Mouse (Mus musculus): Measurements from ENCODE around the gene Trpm3. TPM values are rescaled to one million over a fixed set of nuclear protein-coding genes. Genes with fewer than 3 reads are reported as not detected.
A peak's percentile ranks its signal among the peaks of the same experiment; 100 is the strongest.

Gene Trpm3
- total RNA-seq, 2 experiments from 2014 or later: 0.62 to 0.64 TPM

DNA sequence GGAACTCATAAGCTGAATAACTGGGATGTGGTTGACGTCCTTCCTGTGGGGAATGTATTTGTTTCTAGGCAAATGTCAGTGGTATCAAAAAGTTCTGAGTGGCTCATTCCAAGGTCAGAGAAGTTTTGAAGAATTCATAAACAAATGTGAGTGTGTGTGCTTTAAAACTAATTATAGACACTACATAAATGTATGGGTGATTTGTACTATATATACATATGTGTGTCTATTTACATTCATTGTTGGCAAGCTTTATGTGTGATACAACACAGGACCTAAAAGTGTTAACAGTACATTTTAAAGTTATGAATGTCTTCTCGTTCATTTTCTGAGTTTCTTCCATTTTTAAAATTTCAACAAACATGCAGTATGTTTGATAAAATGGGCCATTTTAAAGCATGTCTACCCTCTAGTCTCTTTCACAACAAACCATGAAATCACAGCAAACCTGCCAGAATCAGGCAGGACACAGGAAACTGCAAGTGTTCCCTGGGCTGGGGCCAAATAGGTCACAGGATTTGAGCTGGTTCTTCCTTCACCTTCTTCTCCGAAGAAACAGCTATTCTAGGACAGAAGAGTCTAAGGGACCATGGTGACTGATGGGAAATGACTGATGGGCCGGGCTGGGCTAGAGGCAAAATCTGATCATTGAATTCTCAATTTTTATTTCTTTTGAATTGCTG lies 334.3 kb downstream of the Trpm3 start:
- DNase-seq (ENCODE audit: low spot score): no peak

- DNase-seq (ENCODE audit: low spot score): no peak
Observed at GRCm38 (mm10) chr19:22478295-22478989, 339.6 kb downstream of the Trpm3 start.

GRCm38 (mm10) chr19:22503469-22503868 lies 364.6 kb downstream of the Trpm3 start:
- no peak for DNase-seq (ENCODE audit: low spot score)

DNA sequence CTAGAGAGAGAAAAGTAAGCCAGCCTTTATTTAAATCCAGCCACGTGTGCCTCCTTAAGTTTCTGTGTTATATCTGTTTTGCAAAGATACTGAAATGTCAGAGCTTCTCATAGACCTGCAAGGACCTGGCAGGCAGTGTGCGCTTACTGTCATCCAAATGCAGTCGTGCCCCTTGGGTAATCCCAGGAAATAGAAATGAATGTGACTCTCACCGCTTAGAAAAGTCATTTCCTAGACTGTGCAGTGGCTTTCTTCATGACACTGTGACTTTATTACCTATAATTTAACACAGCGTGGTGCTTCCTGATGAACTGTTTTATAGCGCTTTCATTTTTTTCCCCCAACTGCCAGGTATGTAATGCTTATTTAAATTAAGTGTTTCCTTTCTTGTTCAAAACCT lies 379.7 kb downstream of the Trpm3 start:
- DNase-seq (ENCODE audit: low spot score): no peak

- DNase-seq (ENCODE audit: low spot score): no peak
Observed at GRCm38 (mm10) chr19:22527944-22528343, 389.1 kb downstream of the Trpm3 start.

DNA sequence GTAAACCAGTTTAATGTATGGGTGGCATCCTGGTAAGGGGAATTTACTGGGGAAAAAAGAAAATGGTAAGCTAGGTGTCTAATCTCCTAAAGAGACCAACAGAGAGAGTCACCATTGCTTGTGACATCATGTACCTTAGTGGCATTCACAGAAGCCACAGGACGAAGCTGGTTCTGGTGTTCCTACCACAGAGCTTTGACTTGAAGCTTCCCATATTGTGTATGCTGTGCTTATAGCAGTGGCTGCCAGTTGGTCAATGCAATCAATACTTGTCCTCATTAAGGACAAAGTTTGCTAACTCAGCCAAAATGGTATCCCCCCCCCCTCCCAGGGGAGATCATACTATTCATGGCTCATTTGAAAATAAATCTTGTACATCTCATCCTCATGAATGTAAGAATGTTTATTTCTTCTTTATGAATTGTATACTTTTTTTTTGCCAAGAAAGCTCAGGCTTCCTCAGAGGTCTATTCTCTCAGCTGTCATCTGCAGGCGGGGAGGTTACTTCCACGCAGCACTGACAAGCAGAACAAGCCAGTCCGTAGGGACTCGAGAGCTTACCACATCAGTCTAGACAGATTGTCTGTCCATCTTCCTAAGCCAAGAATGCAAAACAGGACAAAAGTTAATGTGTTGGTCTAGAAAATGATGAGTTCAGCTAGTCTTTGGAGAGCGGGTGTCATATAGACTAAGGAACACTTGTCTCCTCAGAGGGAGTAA lies 404.3 kb downstream of the Trpm3 start:
- no peak for DNase-seq (ENCODE audit: low spot score)

DNA sequence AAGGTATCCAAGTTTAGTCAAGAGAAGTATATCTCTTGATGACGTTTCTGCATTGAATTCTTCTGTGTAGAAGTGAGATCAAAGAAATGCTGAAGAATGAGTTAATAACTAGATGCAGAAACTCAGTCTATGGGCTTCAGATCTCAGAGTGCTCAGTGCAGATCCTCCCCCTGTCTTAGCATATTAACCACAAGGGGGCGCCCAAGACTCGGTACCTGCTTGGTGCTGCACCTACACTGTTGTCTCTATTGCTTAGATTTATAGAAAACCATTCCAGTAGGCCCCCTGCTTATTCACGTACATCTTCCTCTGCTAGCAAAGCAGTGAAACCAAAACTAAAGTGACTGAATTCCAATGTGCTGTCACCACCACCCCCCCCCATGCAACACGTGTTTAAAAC lies 413.3 kb downstream of the Trpm3 start:
- peak; percentile 64 for DNase-seq (ENCODE audit: low spot score)

DNA sequence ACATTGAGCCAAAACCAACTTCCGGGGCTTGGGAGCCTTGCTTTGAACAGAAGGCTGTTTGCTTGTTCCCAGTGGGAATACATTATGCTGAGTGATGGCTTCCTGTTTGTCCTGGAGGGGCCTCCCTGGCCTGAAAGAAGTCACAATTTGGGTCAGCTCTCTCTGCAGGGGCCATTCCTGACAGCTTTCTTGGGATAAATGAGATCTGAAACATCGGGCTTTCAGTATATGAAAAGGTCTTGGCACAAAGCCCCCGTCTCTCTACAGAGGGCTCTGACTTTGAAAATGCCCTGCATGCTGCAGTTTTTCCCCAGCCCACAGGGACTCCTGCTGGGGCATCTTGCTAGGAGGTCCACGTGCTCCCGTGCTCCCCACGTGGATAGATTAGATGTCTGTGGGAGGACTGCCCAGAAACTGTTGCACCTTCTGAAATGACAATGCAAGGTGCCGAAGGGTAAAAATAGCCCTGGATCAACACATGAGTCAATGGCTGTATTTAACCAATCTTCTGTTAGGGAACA lies 415.6 kb downstream of the Trpm3 start:
- peak; percentile 1 for DNase-seq (ENCODE audit: low spot score)

GRCm38 (mm10) chr19:22572396-22572795 lies 433.6 kb downstream of the Trpm3 start:
- no peak for DNase-seq (ENCODE audit: low spot score)

GRCm38 (mm10) chr19:22572849-22573248 lies 434.0 kb downstream of the Trpm3 start:
- no peak for DNase-seq (ENCODE audit: low spot score)

GRCm38 (mm10) chr19:22582120-22582745 lies 443.4 kb downstream of the Trpm3 start:
- no peak for DNase-seq (ENCODE audit: low spot score)

GRCm38 (mm10) chr19:22594492-22594891 lies 455.6 kb downstream of the Trpm3 start:
- DNase-seq (ENCODE audit: low spot score): no peak

DNA sequence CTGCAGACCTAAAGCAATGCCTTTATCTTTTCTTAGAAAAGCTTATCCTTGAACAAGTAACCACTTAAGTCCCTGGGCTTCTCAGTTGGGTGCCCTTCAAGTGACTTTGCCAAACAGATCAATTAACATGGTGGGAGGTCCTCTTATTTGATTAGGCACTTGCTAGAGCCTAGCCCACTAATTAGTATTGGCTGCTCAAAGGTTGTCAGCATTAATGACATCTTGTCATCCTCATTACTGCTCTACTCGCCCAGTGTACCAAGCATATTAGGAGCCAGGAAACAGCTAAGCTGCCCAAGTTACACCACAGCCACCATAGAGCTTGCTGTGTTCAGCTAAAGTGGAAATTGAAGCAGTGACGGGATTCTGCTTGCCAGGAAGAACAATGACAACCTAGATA lies 456.4 kb downstream of the Trpm3 start:
- DNase-seq (ENCODE audit: low spot score): no peak

DNA sequence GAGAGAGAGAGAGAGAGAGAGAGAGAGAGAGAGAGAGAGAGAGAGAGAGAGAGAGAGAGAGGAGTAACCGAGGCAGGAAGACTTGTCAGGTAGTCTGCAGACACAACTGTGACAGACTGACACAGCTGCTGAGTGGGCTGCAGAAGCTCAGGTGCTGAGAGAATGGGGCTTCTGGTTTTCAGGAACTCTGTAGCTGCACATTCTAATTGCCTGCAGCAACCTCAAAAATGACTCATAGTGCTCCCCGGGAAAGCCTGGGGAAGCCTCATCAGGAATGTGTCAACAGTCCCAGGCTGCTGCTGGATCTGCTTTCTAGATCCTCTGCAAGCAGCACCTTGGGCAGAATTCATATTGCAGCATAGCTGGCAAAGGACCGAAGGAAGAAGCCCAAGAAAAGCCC lies 457.9 kb downstream of the Trpm3 start:
- no peak for DNase-seq (ENCODE audit: low spot score)

DNA sequence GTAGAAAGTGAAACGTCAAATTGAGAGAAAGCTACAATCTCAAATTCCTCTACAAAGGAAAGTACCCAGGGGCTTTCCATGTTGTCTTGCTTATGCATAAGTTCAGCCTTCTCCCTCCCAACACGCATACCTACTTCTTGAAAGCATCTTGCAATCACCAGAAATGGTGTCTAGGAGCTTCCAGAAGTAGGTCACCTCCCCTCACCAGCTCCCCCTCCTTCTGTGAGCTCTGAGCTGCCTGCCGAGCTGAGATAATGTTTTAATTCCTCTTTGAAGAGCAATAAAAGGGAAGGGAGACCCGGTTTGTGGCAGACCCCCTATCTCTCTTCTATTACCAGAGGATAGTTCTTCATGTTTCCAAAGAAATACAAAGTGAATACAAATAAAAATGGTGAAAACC lies 465.5 kb downstream of the Trpm3 start:
- no peak for DNase-seq (ENCODE audit: low spot score)

DNA sequence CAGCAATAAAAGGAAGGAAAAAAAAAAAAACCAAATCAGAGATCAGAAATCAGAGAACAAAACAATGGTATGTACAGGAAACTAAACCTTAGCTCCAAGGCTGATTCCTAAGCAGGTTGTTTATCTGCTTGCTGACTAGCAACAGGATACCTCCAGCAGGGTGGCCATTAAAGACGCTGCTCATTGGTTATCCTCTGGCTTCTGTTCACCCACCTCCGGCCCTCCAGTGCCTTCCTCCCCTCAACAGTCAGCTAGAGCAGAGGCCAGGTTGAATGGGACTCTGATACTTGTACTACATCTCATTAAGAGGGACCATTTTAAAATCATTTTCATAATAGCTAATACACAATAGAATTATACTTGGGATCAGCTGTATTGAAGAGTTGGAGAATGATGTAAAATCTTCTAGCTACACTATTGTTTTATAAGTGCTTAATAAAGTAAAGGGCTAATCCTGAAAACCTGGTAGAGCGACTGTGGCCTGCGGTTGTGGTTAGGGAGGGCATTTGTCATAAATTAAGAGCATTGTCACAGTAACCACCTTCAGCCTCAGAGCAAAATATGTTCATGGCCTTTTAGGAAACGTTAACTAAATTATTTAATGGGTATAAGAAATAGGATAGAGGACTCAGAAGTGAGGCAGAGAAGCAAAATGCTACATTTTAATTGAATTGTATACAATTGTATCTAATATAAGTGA lies 469.3 kb downstream of the Trpm3 start:
- DNase-seq (ENCODE audit: low spot score): no peak

- DNase-seq (ENCODE audit: low spot score): no peak
Observed at GRCm38 (mm10) chr19:22611621-22612020, 472.8 kb downstream of the Trpm3 start.

DNA sequence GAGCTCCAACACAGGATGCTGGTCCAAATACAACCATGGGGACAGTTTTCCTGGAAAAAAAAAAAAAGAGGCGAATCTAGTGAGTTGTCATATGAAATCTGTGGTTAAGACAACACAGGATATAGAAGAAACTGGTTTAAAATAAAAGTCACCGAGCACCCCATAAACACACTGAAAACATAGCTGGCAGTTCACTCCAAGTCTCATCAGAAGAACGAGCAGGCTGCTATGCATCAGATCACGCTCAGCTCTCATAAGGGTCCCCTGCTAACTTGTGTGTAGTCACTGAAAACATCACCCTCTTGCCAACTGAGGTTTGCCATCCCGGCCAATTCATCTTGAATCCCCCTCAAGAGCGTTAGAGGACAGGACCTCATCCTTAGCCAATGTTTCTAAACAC lies 476.5 kb downstream of the Trpm3 start:
- no peak for DNase-seq (ENCODE audit: low spot score)

GRCm38 (mm10) chr19:22624801-22625513 lies 486.1 kb downstream of the Trpm3 start:
- DNase-seq (ENCODE audit: low spot score): no peak

GRCm38 (mm10) chr19:22628878-22629277 lies 490.0 kb downstream of the Trpm3 start:
- DNase-seq (ENCODE audit: low spot score): no peak

DNA sequence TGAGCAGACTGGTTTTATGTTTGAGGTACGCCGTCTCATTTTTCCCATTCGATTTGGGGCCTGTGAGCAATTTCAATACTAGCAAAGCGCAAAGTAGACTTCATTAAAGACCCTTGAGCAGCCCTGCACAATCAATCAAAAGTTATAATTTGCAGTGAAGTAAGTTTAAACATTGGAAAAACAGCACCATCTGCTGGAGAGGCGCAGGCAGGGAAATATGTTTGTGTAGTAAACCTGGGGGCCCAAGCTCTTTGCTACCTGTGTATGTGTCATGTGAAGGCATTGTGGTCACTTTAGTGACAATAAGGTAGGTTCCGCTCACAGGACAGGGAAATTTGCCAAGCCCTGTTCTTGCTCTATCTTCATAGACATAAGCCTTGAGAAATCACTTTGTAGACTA lies 492.5 kb downstream of the Trpm3 start:
- peak; percentile 9 for DNase-seq (ENCODE audit: low spot score)

Data from gastrocnemius, adult 18-20 months (tissue).